Mouse (Mus musculus) lung, postnatal 0 days (tissue): ENCODE measurements around the gene Ahnak. TPM values are rescaled to one million over a fixed set of nuclear protein-coding genes. Genes with fewer than 3 reads are reported as not detected.

Experiments used
- ATAC-seq: fragments of 200-750 bp; cut with Nextera tagmentation; 2 replicates; pipeline ENCODE4 v1.8.0; 2017; ENCODE audit warnings: moderate library complexity
- DNase-seq: peaks from one replicate; pipeline ENCODE4 v3.0.0-alpha.2; 2016; ENCODE audit warnings: low spot score
- H3K27ac ChIP-seq: fragments of 300-500 bp; sonication (generic); 2 replicates; pipeline ENCODE4 v1.5.1; 2014; ENCODE audit warnings: antibody characterized with exemption, mild to moderate bottlenecking, low read length, mixed read lengths
- H3K27me3 ChIP-seq: fragments of 300-500 bp; sonication (generic); replicated peaks from 2 replicates; pipeline ENCODE4 v1.6.1; 2014; ENCODE audit warnings: low read length, mixed read lengths; ENCODE audit not compliant: insufficient read depth
- H3K36me3 ChIP-seq: fragments of 300-500 bp; sonication (generic); 2 replicates; pipeline ENCODE4 v1.6.1; 2014; ENCODE audit warnings: low read length, mixed read lengths; ENCODE audit not compliant: insufficient read depth
- H3K4me1 ChIP-seq: fragments of 300-500 bp; sonication (generic); 2 replicates; pipeline ENCODE4 v1.6.1; 2014; ENCODE audit warnings: antibody characterized with exemption, low read depth, low read length, mixed read lengths; ENCODE audit not compliant: insufficient read depth
- H3K4me2 ChIP-seq: fragments of 300-500 bp; sonication (generic); replicated peaks from 2 replicates; pipeline ENCODE4 v1.6.1; 2014; ENCODE audit warnings: low read depth, mild to moderate bottlenecking, low read length, moderate library complexity, mixed read lengths
- H3K4me3 ChIP-seq: fragments of 300-500 bp; sonication (generic); 2 replicates; pipeline ENCODE4 v1.5.1; 2014; ENCODE audit warnings: low read depth, low read length
- H3K9ac ChIP-seq: fragments of 300-500 bp; sonication (generic); replicated peaks from 2 replicates; pipeline ENCODE4 v1.6.1; 2014; ENCODE audit warnings: low read depth, mild to moderate bottlenecking
- H3K9me3 ChIP-seq: fragments of 300-500 bp; sonication (generic); 2 replicates; pipeline ENCODE4 v1.6.1; 2016; ENCODE audit warnings: low read length, mixed read lengths
- CTCF ChIP-seq: IDR thresholded peaks from 2 replicates; pipeline ENCODE4 v1.5.1; 2016; ENCODE audit warnings: antibody characterized with exemption, mild to moderate bottlenecking
- EP300 ChIP-seq: IDR thresholded peaks from 2 replicates; pipeline ENCODE4 v1.6.1; 2016; ENCODE audit warnings: antibody characterized with exemption, mild to moderate bottlenecking, control low read depth
- WGBS: fragments of 180-500 bp; shearing (Covaris S2); extraction: QIAGEN DNeasy Blood & Tissue Kit; methylation state at CpG from one replicate; pipeline ENCODE4 v1.1.7; 2014; 5-methylcytosine and 5-hydroxymethylcytosine counted together
- polyA plus RNA-seq: library from polyadenylated mRNA; unstranded; fragments of >200 nt; fragmentation: Nextera tagmentation; extraction: Ambion mirVana; gene quantifications from 2 replicates; pipeline ENCODE4 v1.2.1, GENCODE M21; 2015

Ahnak gene
- polyA plus RNA-seq, 1 experiment from 2014 or later: 151 TPM

DNA sequence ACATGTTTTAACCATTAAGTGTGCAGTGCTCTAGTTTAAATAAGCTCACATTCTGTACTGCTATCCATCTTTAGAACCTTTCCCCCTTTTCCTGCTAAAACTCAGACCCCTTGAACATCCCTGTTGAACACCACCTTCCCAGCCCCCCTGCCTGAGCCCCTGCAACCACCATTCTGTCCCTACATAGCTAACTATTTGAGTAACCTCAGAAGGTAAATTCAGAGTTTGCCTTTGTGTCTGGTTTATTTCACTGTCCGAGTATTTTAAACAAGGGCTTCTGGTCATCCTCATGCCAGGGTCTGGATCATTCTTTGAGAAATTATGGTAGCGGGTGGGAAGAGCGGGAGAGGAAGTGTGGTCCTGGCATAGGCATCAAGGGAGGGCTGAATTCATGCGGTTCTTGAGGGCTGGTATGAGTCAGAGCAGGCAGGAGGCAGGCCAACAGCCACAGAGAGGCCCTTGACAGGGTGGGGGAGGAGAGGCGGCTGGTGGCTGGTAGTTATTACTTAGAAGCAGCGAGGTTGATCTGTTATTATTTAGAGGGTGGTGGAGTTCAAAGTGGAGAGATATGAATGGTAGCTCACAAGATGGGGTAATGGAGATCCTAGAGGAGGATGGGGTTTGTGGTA lies 63.8 kb downstream of the Ahnak start:
- no peak for TF ChIP-seq CTCF
- TF ChIP-seq EP300: peak; percentile 66; the same call in 1 of the 2 replicates
- WGBS: 16% methylated on average over 6 of the region's 6 CpGs
- ATAC-seq (peak; percentile 95), DNase-seq (peak; percentile 91)
- Histone ChIP-seq H3K4me2 (no peak overlapping the region), H3K4me1 (no peaks in the 10 kb centered on the region; the same call in 1 of the 2 replicates), H3K27me3 (no peaks in the 10 kb centered on the region), H3K9me3 (no peaks in the 10 kb centered on the region), H3K27ac (peak overlapping the region; percentile 33), H3K4me3 (no peak overlapping the region), H3K9ac (no peak overlapping the region), H3K36me3 (no peaks in the 10 kb centered on the region)

DNA sequence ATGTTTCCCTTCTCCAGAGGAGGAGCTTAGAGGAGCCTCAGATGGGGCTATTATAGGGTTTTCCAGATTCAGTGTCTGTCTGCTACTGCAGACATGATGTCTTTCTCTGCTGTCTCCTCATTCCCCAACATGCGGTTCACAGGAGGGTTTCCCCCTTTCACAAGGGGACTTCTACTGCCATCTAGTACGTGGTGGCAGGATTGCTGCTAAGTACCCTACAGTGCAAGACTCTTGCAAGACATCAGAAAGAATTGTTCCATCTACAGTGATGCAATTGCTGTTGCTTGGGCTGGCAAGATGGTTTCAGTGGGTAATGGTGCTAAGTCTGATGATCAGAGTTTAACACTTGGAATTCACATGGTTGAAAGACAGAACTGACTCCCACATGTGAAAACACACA lies 66.1 kb downstream of the Ahnak start:
- Histone ChIP-seq H3K27ac (no peak overlapping the region), H3K4me1 (no peaks in the 10 kb centered on the region; the same call in 1 of the 2 replicates), H3K9ac (no peak overlapping the region), H3K9me3 (no peaks in the 10 kb centered on the region), H3K36me3 (no peaks in the 10 kb centered on the region), H3K4me2 (no peak overlapping the region), H3K27me3 (no peaks in the 10 kb centered on the region), H3K4me3 (no peak overlapping the region)
- no peak for TF ChIP-seq EP300
- peak; percentile 75 for TF ChIP-seq CTCF
- WGBS: 21% methylated on average over 2 of the region's 2 CpGs
- DNase-seq: peak; percentile 81
- ATAC-seq: peak; percentile 43

DNA sequence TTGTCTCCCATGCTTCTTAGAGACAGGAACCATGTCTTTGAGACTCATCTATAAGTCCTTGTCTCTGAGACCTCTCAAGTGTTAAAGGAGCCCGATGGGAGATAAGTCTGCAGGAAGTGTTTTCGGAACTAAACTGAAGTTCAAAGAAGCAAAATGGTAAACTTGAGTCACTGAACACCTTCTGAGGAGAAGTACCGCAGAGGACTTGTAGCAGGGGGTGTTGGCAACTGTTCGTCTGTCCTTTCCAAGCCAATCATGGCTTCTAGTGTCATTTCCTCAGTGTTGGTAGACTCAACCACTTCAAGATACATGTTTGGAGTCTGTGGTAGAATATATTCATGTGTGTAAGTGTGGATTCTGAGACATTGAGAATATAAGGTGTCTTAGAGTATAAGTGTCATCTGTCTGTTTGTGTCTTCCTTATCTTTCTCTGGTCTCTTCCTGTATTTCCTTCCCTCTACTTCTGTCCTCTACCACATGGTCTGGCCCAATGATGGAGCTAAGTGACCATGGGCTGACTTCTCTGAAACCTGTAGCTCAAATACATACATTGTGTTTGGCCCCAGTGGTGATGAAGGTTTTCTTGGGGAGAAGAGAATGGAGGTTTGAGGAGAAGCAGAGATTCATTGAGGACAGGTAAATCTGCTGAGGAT lies 66.7 kb downstream of the Ahnak start:
- H3K4me2 ChIP-seq: no peak overlapping the region
- DNase-seq (no peak), ATAC-seq (no peak)
- H3K27me3 ChIP-seq: no peaks in the 10 kb centered on the region
- no peak overlapping the region for H3K27ac ChIP-seq
- 71% methylated on average over 4 of the region's 4 CpGs for WGBS
- no peak for TF ChIP-seq EP300
- no peak for TF ChIP-seq CTCF
- no peaks in the 10 kb centered on the region for H3K9me3 ChIP-seq
- H3K4me1 ChIP-seq: no peaks in the 10 kb centered on the region; the same call in 1 of the 2 replicates
- H3K36me3 ChIP-seq: no peaks in the 10 kb centered on the region
- no peak overlapping the region for H3K9ac ChIP-seq
- H3K4me3 ChIP-seq: no peak overlapping the region

DNA sequence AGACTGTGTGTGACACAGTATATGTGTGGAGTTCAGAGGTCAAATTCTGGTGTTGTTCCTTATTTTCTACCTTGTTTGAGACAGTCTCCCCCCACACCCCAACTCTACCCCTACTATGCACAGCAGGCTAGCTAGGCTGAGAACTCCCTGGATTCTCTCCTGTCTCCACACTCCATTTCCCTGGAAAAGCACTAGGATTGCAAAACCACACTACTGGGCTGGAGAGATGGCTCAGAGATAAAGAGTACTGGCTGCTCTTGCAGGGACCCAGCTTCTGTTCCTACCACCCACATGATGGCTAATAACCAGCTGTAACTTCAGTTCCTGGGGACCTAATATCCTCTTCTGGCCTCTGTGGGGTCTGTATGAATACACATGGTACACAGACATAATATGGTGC lies 68.6 kb downstream of the Ahnak start:
- H3K27me3 ChIP-seq: no peaks in the 10 kb centered on the region
- no peak overlapping the region for H3K4me3 ChIP-seq
- no peak overlapping the region for H3K27ac ChIP-seq
- DNase-seq (no peak), ATAC-seq (no peak)
- H3K4me1 ChIP-seq: no peaks in the 10 kb centered on the region; the same call in 1 of the 2 replicates
- no peaks in the 10 kb centered on the region for H3K36me3 ChIP-seq
- H3K4me2 ChIP-seq: no peak overlapping the region
- no peaks in the 10 kb centered on the region for H3K9me3 ChIP-seq
- H3K9ac ChIP-seq: no peak overlapping the region
- TF ChIP-seq EP300: no peak

- Histone ChIP-seq H3K27ac (no peak overlapping the region), H3K4me3 (no peak overlapping the region), H3K4me2 (no peak overlapping the region), H3K4me1 (no peaks in the 10 kb centered on the region; the same call in 1 of the 2 replicates), H3K36me3 (no peaks in the 10 kb centered on the region), H3K9ac (no peak overlapping the region), H3K9me3 (no peaks in the 10 kb centered on the region), H3K27me3 (no peaks in the 10 kb centered on the region)
- DNase-seq: no peak
- TF ChIP-seq EP300: no peak
- TF ChIP-seq CTCF: no peak
- no peak for ATAC-seq
- 52% methylated on average over 1 of the region's 1 CpGs for WGBS
These were observed 69.3 kb downstream of the Ahnak start for GRCm38 (mm10) chr19:9058331-9058884.

- no peak for ATAC-seq
- no peak for TF ChIP-seq CTCF
- no peak for TF ChIP-seq EP300
- no peak for DNase-seq
- Histone ChIP-seq H3K27ac (no peak overlapping the region), H3K4me3 (no peak overlapping the region), H3K36me3 (no peaks in the 10 kb centered on the region), H3K27me3 (no peaks in the 10 kb centered on the region), H3K9ac (no peak overlapping the region), H3K9me3 (no peaks in the 10 kb centered on the region), H3K4me2 (no peak overlapping the region), H3K4me1 (no peaks in the 10 kb centered on the region)
- 63% methylated on average over 4 of the region's 4 CpGs for WGBS
These were observed 69.9 kb downstream of the Ahnak start for GRCm38 (mm10) chr19:9058944-9059343.
